Mouse (Mus musculus) fat pad, adult 2 months (tissue): ENCODE results near the gene Wdr5b.

Experiments
- DNase-seq: peaks from one replicate; pipeline ENCODE4 v3.0.0-alpha.2; 2011; ENCODE audit warnings: low read depth, low spot score; ENCODE audit errors: extremely low read depth

The Wdr5b gene

DNA sequence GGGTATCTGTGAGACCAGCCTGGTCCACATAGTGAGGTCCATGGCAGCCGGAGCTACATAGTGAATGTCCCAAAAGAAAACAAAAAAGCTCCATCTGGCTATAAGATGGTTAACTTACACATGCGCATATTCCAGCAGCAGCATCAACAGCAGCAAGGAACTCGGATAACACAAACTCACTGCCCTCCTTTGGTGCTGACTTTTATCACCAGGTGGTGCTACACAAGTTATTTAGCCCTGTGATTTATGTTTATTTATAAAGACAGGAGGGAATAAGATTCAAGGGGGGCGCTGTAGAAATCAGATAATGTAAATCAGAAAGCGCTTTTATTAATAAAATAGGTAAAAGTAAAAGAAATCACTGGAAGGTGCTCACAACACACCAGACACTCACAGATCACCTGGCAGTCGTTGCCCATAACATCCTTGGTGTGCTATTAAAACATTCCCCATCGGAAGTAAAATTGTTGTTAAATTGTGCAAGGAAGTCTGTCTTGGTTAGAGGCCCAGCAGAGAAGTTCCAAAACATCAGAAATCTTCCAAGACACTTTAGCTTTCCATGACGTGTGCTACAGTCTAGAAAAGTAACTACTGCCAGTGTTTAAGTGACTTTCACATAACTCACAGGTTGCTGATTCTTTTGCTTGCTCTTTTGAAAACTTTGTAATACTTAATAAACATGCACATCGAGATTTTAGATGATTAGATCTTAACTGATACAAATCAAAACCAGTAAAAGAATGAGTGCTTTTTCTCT is 29.0 kb downstream of the Wdr5b start:
- no peak for DNase-seq

DNA sequence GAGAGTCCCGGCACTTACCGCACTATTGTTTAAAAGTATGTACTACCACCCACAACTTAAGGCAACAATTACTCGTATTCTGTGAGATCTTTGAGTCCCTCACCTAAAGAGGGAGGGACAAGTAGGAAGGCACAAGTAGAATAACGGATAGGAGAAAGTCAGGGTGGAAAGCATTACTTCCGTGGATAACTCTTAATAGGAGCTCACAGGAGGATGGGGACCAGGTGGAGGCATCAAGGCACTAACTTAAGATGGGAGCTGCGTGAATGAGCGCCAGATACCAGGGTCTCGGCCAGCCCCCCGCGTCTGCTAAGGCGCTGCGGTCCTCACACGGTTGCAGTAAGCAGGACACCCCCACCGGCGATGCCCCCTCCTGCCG is 30.1 kb downstream of the Wdr5b start:
- no peak for DNase-seq

DNA sequence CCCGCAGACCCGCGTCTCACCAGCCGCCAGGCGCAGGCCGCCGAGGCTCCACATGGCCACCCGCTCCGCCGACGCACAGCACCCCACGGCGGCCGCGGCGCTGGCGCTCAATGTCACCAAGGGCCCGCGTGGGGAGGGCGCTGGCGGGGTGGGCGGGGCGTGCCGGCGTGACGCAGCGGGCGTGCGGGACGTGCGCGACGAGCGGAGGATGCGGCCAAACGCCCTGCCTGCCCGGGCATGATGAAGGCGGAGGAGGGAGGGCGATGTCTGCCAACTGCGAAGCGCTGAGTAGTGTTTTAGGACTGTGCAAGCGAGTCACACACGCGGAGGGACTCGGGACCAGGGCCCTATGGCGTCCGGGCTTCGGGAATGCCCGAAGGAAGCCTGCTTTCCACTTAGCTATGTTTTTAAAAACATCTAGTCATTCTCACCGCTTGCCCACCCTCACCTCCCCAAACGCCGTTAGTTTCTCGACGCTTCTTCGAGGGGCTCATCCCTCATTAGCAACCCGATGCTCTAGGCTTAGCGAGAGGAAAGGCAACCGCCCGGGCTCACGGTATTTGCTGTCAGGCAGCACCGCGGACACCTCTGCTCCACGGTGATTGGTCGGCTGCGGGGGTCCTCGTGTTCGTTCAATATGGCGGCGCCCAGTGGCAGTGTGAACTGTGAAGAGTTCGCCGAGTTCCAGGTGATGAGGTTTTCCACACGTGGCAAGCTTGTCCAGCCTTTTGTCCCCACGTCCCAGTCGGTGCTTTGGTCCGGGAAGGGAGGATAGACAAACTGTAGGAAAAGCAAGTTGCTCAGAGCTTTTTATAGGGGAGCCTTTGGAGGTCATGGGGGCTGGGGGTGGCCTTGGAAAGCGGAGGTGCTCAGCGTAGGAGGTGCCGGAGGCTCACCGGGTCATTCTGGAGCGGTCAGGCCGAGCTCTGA is 30.7 kb downstream of the Wdr5b start, which contains the start of the genes Fam162a and Ccdc58:
Fam162a (minus strand) TSS at position 145 of the 930 bp plus-strand sequence.
Ccdc58 (plus strand) TSS at position 236 of the 930 bp plus-strand sequence.
- DNase-seq: no peak

DNA sequence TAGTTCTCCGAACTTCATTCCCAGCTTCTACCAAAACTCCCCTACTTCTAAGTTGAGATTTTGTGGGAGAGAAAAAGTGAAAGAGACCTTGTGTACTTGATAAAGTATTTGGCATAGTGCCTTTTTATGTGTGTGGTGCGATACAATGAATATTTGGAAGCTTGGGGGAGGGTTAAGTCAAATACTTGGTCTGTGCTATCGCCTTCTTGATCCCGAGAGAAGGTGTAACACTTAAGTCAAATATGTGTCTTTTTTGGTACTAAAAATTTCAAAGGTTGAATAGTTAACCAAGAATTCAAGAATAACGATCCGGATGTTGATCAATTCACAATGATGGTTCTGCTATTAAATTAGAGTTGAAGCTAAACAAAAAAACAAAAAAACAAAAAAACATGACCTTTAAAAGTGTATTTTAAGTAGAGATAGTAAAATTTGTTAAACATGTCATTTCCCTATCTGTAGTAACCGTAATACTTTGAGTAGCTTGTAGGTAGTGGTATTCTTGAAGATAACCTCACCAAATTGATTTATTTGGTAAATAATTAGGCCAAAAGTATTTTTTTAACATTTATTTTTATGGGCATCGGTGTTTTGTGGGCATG is 31.5 kb downstream of the Wdr5b start:
- DNase-seq: no peak

DNA sequence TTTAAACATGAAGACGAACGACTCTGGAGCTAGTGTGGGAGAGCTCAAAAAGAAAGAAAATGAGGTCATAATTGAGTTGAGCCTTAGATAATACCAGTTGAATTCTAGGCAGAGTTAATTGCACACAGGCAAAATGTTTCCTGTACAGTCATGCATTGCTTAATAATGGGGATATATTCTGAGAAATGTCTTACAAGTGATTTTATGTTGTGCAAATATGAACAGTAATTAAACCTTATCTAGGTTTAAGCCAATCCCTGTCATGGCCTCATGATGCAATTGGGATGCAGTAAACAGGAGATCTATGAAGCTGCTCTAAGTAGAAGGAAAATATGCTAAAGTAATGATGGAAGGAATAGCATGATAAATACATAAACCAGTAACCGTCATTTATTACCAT is 33.8 kb downstream of the Wdr5b start:
- DNase-seq: no peak

DNA sequence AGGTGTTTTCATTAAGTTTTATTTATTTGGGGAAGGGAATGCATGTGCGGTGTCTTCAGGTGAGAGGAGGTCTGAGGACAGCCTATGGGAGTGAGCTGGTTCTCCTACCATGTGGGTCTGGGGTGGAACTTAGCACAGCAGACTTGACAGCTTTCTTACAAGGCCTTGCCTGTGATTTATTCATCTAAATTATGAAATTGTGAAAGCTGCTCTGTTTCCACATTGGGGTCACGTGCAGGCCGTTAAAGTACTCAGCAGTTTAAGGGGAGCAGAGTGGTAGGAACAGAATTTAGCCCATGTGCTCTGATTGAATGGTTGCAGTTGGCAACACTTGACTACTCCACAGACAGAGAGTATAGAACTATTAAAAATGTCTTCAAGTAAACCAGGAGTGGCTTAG is 38.9 kb downstream of the Wdr5b start:
- no peak for DNase-seq

DNA sequence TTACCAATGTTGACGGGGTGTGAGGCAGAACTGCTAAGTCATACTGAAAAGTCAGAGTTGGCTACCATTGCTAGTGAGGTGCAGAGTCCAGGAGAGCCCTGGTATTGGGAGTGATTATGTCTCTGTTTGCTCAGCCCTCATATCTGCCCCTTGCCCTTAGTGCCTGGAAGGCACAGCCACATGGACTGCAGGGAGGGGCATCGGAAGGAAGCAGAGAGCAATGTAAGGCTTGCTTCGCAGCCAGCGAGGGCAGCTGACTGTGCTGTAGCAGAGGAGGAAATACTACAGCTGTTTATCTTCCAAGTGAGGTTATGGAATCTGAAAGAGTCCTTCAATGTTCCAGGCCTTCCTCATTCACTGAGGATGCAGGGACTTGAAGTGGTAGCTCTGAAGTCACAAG is 46.9 kb downstream of the Wdr5b start:
- DNase-seq: no peak

DNA sequence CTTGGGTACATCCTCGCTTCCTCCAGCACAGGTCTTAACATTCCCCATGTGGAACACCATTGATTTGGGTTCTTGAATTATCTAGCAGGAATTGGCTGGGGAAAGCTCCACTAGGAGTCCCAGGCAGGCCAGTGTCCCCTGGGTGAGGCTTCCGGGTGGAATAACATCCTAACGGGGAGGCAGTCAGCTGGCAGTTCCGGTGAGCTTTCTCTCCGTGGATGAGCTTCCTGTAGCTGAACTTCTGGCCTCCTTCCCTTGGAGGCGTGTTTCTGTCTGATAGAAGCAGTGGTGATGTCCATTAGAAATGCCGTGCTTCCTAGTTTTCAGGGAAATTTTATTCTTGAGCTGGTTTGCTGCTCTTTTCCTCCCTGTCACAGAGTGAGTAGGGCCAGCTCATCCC is 48.1 kb downstream of the Wdr5b start:
- no peak for DNase-seq

DNA sequence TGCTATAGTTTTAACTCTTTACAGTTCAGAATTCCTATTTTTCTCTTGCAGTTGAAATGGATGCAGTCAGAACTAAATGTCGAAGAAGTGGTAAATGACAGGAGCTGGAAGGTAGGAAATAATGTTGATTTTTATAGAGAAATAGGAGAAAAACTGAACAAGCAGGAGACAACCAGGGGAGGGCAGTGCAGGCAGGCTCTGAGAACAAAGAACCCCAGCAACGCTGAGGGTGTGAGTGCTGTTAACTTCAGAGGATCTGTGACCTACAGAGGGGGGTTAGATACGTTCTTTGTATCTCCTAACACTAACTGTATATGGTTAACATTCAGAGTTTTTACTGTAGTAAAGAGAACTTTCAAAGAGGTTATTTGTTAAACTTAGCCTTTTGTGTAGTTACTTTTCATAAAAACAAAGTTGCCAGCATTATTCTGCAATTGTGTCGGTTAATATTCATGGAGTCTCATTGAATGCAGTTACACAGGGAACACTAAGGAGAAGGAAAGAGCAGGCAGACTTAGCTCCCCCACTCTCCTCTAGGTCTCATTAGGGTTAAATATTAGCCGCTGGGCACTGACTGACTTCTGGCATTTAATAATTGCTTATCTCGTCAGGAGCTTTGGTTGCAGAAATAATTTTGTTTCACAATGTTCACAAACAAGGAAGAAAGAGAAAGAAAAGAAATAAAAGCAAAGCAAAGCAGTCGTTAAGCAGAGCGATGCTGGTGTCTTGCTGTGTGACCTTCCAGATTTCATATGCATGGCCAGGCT is 49.0 kb downstream of the Wdr5b start:
- no peak for DNase-seq

DNA sequence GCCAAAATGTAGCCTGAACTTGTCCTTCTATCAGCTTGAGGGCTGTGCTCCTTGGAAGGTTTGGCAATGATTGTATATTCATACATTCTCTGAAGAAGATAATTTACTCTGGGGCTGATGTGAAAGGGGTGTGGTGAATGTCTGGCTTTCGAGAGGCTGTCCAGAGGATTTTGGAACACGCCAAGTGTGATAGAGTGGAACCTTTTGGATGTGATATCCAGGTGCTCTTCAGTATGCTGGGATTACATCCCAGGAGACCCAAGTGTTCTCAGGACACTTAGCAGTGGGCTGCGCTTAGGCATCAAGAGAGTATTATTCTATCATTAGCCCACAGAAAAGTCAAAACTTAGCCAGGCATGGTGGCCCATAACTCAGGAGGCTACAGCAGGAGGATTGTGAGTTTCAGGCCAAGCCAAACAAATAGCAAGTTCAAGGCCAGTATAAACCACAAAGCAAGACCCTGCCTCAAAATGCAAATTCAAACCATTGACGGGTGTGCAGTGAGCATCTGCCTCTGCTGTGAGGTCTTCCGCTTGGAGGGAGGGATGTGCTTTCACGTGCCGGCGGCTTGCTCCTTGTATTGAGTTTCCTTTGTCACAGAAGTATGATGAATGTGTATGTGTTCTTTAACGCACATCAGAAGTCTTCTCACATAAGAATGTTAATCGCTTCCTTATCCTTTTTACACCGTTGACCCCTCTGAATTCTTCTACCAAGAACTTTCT is 50.0 kb downstream of the Wdr5b start:
- DNase-seq: no peak
